Mouse (Mus musculus): ENCODE results near the gene Stx8. TPM values are rescaled to one million over a fixed set of nuclear protein-coding genes. Genes with fewer than 3 reads are reported as not detected.

Stx8 gene
- polyA plus RNA-seq, 1 experiment = 32.5 TPM

GRCm38 (mm10) chr11:68215206-68215912, 249.4 kb downstream of the Stx8 start:
- Histone ChIP-seq H3ac (ENCODE audit: control insufficient read depth, insufficient read length) (no peak overlapping the region), H3K79me2 (ENCODE audit: control insufficient read depth, insufficient read depth) (no peaks in the 10 kb centered on the region), H3K4me2 (ENCODE audit: low read depth) (no peak overlapping the region), H3K27me3 (ENCODE audit: control insufficient read depth, insufficient read depth, insufficient read length) (no peaks in the 10 kb centered on the region), H3K36me3 (ENCODE audit: control insufficient read depth, insufficient read depth) (no peaks in the 10 kb centered on the region), H3K4me3 (no peak overlapping the region)
- TF ChIP-seq POLR2AphosphoS2 (IDR thresholded peaks at IDR 0.05; ENCODE audit: insufficient read length, low read depth) = no peak
- TF ChIP-seq MYOG (IDR thresholded peaks at IDR 0.05; ENCODE audit: control insufficient read depth in 1 of 3, insufficient read depth in 1 of 3, insufficient read length in 2 of 3, low read depth in 2 of 3) = no peak
- TF ChIP-seq CEBPB (IDR thresholded peaks at IDR 0.05; ENCODE audit: insufficient read depth, poor library complexity, severe bottlenecking) = no peak
- TF ChIP-seq MYOD1 (IDR thresholded peaks at IDR 0.05; ENCODE audit: control insufficient read depth in 1 of 3, insufficient read length in 2 of 3, low read depth in 2 of 3) = no peak
- no peak for TF ChIP-seq TCF3 (IDR thresholded peaks at IDR 0.05; ENCODE audit: insufficient read length, low read depth)
- TF ChIP-seq MAX (IDR thresholded peaks at IDR 0.05; ENCODE audit: low read depth) = no peak
- TF ChIP-seq E2F4 (IDR thresholded peaks at IDR 0.05; ENCODE audit: insufficient read depth) = no peak
- TF ChIP-seq TCF12 (IDR thresholded peaks at IDR 0.05; ENCODE audit: insufficient read depth, poor library complexity, severe bottlenecking) = no peak
- TF ChIP-seq USF1 (IDR thresholded peaks at IDR 0.05; ENCODE audit: low read depth) = no peak
- TF ChIP-seq SRF (IDR thresholded peaks at IDR 0.05; ENCODE audit: control insufficient read depth, insufficient read length, low read depth) = no peak
- TF ChIP-seq REST (IDR thresholded peaks at IDR 0.05; ENCODE audit: insufficient read depth, insufficient read length) = no peak
- no peak for TF ChIP-seq POLR2A (IDR thresholded peaks at IDR 0.05; ENCODE audit: insufficient read length, low read depth)

GRCm38 (mm10) chr11:68216041-68216440, 250.0 kb downstream of the Stx8 start:
- no peaks in the 10 kb centered on the region for H3K36me3 ChIP-seq (ENCODE audit: control insufficient read depth, insufficient read depth)
- no peak overlapping the region for H3K4me2 ChIP-seq (ENCODE audit: low read depth)
- H3K4me3 ChIP-seq = no peak overlapping the region
- H3ac ChIP-seq (ENCODE audit: control insufficient read depth, insufficient read length) = no peak overlapping the region
- H3K79me2 ChIP-seq (ENCODE audit: control insufficient read depth, insufficient read depth) = no peaks in the 10 kb centered on the region
- H3K27me3 ChIP-seq (ENCODE audit: control insufficient read depth, insufficient read depth, insufficient read length) = no peaks in the 10 kb centered on the region
- TF ChIP-seq MYOD1 (IDR thresholded peaks at IDR 0.05; ENCODE audit: control insufficient read depth in 1 of 3, insufficient read length in 2 of 3, low read depth in 2 of 3) (no peak), CEBPB (IDR thresholded peaks at IDR 0.05; ENCODE audit: insufficient read depth, poor library complexity, severe bottlenecking) (no peak), REST (IDR thresholded peaks at IDR 0.05; ENCODE audit: insufficient read depth, insufficient read length) (no peak), E2F4 (IDR thresholded peaks at IDR 0.05; ENCODE audit: insufficient read depth) (no peak), USF1 (IDR thresholded peaks at IDR 0.05; ENCODE audit: low read depth) (no peak), POLR2A (IDR thresholded peaks at IDR 0.05; ENCODE audit: insufficient read length, low read depth) (no peak), TCF12 (IDR thresholded peaks at IDR 0.05; ENCODE audit: insufficient read depth, poor library complexity, severe bottlenecking) (no peak)

- no peak overlapping the region for H3ac ChIP-seq (ENCODE audit: control insufficient read depth, insufficient read length)
- H3K36me3 ChIP-seq (ENCODE audit: control insufficient read depth, insufficient read depth) = no peaks in the 10 kb centered on the region
- no peaks in the 10 kb centered on the region for H3K27me3 ChIP-seq (ENCODE audit: control insufficient read depth, insufficient read depth, insufficient read length)
- H3K79me2 ChIP-seq (ENCODE audit: control insufficient read depth, insufficient read depth) = no peaks in the 10 kb centered on the region
- no peak overlapping the region for H3K4me3 ChIP-seq
- no peak overlapping the region for H3K4me2 ChIP-seq (ENCODE audit: low read depth)
- no peak for TF ChIP-seq CEBPB (IDR thresholded peaks at IDR 0.05; ENCODE audit: insufficient read depth, poor library complexity, severe bottlenecking)
- TF ChIP-seq MYOG (IDR thresholded peaks at IDR 0.05; ENCODE audit: control insufficient read depth in 1 of 3, insufficient read depth in 1 of 3, insufficient read length in 2 of 3, low read depth in 2 of 3) = no peak
- peak in 2 of 3 experiments; percentile 40 to 62 for TF ChIP-seq MYOD1 (IDR thresholded peaks at IDR 0.05; ENCODE audit: control insufficient read depth in 1 of 3, insufficient read length in 2 of 3, low read depth in 2 of 3)
- TF ChIP-seq USF1 (IDR thresholded peaks at IDR 0.05; ENCODE audit: low read depth) = no peak
- TF ChIP-seq TCF12 (IDR thresholded peaks at IDR 0.05; ENCODE audit: insufficient read depth, poor library complexity, severe bottlenecking) = peak; percentile 88
- TF ChIP-seq POLR2A (IDR thresholded peaks at IDR 0.05; ENCODE audit: insufficient read length, low read depth) = no peak
- TF ChIP-seq E2F4 (IDR thresholded peaks at IDR 0.05; ENCODE audit: insufficient read depth) = no peak
- no peak for TF ChIP-seq SRF (IDR thresholded peaks at IDR 0.05; ENCODE audit: control insufficient read depth, insufficient read length, low read depth)
- no peak for TF ChIP-seq POLR2AphosphoS2 (IDR thresholded peaks at IDR 0.05; ENCODE audit: insufficient read length, low read depth)
- no peak for TF ChIP-seq REST (IDR thresholded peaks at IDR 0.05; ENCODE audit: insufficient read depth, insufficient read length)
- peak; percentile 70 for TF ChIP-seq TCF3 (IDR thresholded peaks at IDR 0.05; ENCODE audit: insufficient read length, low read depth)
- TF ChIP-seq MAX (IDR thresholded peaks at IDR 0.05; ENCODE audit: low read depth) = no peak
Observed at GRCm38 (mm10) chr11:68220733-68221132, 254.7 kb downstream of the Stx8 start.

- H3K4me3 ChIP-seq = no peak overlapping the region
- no peaks in the 10 kb centered on the region for H3K36me3 ChIP-seq (ENCODE audit: control insufficient read depth, insufficient read depth)
- H3K4me2 ChIP-seq (ENCODE audit: low read depth) = no peak overlapping the region
- no peak overlapping the region for H3ac ChIP-seq (ENCODE audit: control insufficient read depth, insufficient read length)
- no peaks in the 10 kb centered on the region for H3K27me3 ChIP-seq (ENCODE audit: control insufficient read depth, insufficient read depth, insufficient read length)
- TF ChIP-seq USF1 (IDR thresholded peaks at IDR 0.05; ENCODE audit: low read depth) (no peak), REST (IDR thresholded peaks at IDR 0.05; ENCODE audit: insufficient read depth, insufficient read length) (no peak), TCF12 (IDR thresholded peaks at IDR 0.05; ENCODE audit: insufficient read depth, poor library complexity, severe bottlenecking) (no peak), E2F4 (IDR thresholded peaks at IDR 0.05; ENCODE audit: insufficient read depth) (no peak), MAX (IDR thresholded peaks at IDR 0.05; ENCODE audit: low read depth) (no peak), TCF3 (IDR thresholded peaks at IDR 0.05; ENCODE audit: insufficient read length, low read depth) (no peak), POLR2A (IDR thresholded peaks at IDR 0.05; ENCODE audit: insufficient read length, low read depth) (no peak), MYOG (IDR thresholded peaks at IDR 0.05; ENCODE audit: control insufficient read depth in 1 of 3, insufficient read depth in 1 of 3, insufficient read length in 2 of 3, low read depth in 2 of 3) (no peak)
- H3K79me2 ChIP-seq (ENCODE audit: control insufficient read depth, insufficient read depth) = no peaks in the 10 kb centered on the region
Observed at GRCm38 (mm10) chr11:68222209-68222608, 256.2 kb downstream of the Stx8 start.

Measured in myocyte (in vitro differentiated cells).